Mouse (Mus musculus) inflammation-experienced regulatory T-cells, adult 6 months (primary cell): ENCODE results near the gene Mok. TPM values are rescaled to one million over a fixed set of nuclear protein-coding genes. Genes with fewer than 3 reads are reported as not detected.
"Not testable (repeated sequence)": the region's sequence is repeated elsewhere in the genome, so short reads cannot be mapped to it uniquely, and the experiment has no call there.

Source experiments
- ATAC-seq: one replicate; pipeline ENCODE4 v1.8.0; 2017
- polyA plus RNA-seq, 3 experiments: library from polyadenylated mRNA; unstranded; fragments of 100-300 nt; shearing (Covaris generic); gene quantifications; one replicate each; pipeline ENCODE4 v1.2.1; 2017

Gene Mok
- polyA plus RNA-seq, result under 1 TPM in 2 of 3 experiments, not detected in 1; 0.50 to 0.57 TPM

DNA sequence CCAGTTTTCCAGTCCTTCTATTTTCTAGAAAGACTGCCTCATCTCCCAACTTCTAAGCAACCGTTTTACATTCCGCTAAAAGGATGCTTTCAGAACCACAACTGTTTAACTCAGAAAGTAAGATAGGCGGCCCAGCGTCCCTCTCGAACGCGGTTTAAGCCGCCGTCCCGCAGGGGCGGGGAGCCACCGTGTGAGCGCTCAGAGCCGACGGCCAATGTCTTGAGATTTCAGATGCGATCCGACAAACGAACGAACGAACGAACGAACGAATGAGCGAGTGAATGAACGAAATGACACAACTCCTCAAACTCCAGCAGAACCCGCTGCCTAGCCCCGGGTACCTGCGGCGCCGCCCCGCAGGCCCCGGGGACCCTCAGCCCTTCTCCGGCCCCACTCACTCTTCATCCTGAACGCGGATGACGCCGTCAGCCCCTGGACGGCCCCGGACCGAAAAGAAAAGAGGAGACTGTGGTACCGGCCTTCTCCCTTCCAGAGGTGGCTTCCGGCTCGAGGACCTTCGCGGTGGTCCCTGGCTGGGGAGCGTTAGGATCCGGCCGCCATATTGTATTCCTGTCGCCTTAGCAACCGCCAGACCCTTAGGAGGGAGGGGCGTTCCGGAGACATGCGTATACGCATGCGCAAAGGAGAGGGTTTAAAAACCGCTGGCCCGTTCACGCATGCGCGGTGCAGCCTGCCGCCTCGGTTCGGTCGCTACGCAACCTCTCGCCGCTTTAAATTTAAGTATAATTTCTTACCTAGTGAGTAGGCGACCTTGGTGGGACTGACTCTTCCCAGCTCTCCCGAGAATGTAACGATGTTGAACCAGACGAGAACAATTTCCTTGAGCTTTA, at the start of gene Mok:
Gene Mok (minus strand): TSS at position 592 of the 851 bp plus-strand sequence.
- ATAC-seq, result peak; percentile 56

DNA sequence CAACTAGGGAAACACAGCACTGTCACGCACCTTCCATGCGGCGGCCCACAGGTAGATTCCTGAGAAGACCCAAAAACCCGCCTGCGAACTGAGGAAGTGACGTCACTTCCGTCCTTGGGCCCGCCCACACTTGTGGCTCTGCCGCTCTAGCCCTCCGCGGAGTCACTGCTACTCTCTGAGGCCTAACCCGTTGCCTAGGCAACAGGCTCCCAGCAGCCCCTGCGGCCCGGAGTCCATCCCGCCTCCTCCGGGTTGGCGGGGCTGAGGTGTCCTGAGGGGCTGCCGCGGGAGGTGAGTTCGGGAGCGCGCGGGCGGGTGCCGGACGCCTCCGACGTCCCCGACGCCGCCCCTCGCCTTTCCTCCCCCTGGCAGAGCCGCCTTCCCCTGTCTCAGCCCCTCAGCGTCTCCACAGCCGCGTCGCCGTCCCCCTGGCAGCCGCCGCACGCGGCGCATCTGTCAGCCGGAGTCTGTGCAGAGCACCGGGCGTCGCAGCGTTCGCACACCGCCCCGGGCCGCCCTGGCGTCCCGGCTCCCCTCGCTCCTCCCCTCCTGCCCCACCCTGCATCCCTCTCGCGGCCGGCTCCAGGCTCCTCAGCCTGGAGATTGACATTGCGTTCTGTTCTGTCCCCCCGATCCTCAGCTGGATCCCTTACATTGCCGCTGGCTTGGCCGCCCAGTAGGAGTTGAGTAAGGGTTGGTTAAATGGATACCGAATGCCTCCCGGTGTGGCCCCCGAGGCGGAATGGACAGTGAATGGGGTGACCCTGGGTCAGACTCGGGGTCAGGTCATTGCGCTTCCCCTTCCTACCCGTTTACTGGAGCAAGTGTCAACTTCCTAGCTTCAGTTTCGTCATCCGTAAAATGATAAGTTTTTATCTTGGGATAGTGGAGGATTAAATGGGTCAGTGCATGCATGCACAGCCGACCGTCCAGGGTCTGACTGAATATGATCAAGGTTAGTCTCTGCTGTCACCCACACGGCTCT, 48.6 kb upstream of the Mok start, which contains the start of the genes Cinp and Tecpr2:
Gene Cinp (minus strand): TSS at position 110 of the 985 bp plus-strand sequence.
Gene Tecpr2 (plus strand): TSS at position 229 of the 985 bp plus-strand sequence.
- peak; percentile 97 for ATAC-seq

DNA sequence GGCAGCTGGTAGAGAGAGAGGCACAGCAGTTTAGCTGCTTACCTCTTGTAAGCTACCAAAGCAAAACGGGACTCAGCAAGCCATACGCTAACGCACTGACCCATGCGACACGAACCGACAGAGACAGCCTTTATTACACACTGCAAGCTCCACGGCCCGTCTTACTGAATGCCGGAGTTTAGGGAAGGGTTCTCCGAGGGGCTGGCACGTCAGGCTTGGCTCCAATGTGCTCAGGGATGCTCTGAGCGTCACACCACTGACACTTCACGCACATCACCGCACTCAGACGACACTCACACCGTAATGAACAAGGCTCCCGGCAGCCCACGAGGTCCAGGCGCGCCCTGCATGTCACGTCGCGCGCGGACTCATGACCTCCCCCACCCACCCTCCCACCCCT, 47.9 kb upstream of the Mok start:
- no peak for ATAC-seq

DNA sequence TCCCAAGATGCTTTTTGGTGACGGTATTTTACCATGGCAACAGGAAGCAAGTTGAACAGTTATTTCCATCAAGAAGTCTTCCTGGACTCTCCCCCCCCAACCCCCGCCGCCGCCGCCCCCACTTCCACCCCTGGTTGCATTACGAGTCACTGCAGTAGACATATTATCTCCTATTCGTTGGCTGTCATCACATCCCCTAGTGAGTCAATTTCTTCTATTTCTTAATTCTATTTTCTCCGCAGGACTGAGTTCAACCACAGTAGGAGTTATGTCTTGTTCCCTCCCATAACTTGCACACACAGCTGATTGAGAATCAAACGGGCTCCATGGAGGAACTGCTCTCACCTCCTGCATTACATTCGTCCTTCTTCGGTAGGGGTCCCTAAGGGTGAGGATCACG, 47.4 kb upstream of the Mok start:
- ATAC-seq, result peak; percentile 2

DNA sequence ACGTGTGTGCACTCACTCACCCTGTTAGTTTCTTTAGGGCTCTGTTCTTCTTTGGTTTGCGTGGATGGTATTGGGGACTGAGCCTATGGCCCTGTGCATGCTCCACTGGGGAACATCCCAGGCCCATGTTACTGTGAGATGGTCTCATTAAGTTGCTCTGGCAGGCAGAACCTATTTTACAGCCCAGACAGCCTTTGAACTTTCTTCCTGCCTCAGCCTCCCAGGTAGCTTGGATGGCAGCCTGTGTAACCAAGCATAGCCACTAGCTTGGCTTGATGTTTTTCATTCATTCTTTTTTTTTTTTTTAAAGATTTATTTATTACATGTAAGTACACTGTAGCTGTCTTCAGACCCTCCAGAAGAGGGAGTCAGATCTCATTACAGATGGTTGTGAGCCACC, 44.5 kb upstream of the Mok start:
- ATAC-seq, result no peak

DNA sequence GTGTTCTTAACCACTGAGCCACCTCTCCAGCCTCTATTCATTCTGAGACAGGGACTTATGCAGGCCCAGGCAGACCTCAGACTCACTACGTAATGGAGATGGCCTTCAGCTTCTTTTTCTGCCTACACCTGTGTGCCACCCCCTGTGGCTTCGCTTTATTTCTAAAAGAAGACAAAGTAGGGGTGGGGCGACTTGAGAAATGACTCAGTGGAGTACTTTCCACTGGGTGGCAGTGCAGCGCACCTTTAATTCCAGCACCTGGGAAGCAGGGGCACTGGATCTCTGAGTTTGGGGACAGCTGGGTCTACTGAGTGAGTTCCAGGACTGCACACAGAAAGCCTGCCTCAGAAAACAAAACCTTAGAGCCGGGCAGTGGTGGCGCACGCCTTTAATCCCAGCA, 41.6 kb upstream of the Mok start:
- ATAC-seq, result no peak

DNA sequence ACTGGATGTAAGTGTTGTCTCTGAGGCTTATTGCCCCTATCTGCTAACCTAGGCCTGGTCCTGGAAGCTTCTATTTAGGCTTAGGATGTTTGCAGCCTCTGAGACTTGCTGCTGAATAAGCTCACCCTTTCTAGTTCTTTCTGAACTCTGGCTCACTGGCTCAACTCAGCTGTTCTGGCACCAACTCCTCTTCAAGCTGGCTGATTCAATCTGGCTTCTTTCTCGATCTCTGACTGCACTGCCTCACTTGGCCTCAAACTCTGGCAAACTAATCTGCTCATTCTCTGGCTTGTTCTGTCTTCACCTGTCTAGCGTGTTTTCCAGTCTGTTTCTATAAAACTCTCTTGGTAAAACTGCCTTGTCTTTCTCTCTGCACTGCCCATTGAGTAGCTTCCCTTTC, 34.6 kb upstream of the Mok start:
- no peak for ATAC-seq

DNA sequence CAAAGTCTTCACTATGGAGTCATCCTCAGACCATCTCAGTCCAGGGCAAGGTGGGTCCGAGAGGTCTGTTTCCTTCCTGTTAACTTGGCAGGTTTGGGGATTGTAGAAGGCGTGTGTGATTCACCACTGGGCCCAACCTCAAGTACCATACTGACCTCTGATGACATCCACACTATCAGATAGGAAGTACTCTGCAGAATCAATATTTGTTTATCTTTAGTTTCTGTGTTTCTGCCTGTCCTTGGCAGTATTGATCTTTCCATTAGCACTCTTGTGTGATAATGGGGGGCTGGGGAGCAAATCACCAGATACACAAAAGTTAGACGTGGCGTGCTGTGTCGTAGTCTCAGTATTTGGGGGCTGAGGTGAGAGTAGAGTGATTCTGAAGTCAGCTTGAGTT, 30.5 kb upstream of the Mok start:
- no peak for ATAC-seq

DNA sequence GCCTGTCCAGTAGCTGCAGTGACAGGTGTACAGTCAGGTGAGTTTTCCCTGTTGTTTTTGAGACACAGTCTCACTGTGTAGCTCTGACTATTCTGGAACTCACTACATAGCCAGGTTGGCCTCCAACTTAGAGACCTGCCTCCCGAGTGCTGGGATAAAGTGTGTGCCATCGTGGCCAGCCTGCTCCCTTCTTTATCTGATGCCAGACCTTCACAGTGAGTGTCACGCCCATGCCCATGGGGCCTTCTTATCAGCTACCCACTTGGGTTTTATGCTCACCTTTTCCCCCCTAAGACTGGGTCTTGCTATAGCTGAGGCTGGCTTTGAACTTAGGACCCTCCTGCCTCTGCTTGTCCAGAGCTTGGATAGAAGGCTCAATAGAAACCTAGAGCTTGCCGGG, 29.4 kb upstream of the Mok start:
- no peak for ATAC-seq

DNA sequence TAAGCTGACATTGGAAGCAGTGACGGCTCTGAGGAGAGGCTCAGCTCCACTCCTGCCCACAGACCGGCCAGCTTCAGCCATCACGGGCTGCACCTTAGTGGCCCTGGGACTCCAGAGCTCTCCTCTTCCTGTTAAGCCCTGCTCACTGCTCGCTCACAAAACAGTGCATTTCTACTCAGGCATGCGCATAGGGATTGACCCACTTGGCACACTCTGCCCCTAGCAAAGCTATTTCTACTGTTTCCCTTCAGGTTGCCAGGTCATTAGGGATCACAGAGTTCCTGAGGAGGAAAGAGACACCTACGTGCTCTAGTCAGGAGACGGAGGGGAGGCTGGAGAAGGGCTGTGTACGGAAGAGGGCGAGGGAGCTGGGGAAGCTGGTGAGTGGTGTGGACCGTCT, 25.2 kb upstream of the Mok start:
- ATAC-seq, result no peak

DNA sequence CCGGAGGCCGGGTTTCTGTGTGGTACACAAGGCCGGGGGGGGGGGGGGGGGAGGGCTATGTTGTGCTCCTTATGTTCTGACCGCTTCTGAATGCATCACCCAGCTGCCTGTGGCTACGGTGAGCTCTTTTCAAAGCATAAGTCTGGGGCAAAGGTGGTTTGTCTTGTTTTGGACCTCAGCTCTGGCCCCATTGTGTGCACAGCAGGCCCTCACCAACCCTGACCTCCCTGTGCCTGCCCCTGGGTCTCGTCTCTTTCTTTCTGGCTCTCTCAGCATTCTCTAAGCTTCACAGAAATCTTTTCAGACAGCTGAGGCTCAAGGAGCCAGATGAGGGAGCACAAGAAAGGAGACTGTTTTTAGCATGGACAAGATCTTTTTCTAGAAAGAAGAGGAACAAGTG, 24.8 kb upstream of the Mok start:
- ATAC-seq, result no peak

DNA sequence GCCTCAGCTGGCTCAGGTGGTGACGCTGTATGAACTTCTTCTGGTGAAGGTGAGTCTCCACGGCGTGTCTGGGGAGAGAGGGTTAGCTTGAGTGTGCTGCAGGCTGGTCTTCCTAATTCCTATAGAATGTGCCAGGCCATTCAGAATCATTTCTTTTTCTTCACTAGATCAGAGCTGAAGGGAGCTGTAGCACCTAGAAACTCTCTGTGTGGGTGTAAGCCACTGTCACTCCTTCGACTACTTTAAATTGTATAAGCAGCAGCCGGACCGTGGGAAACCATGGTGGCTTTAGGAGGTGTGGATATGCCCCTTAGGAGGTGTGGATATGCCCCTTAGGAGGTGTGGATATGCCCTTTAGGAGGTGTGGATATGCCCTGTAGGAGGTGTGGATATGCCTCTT, 23.3 kb upstream of the Mok start:
- no peak for ATAC-seq

DNA sequence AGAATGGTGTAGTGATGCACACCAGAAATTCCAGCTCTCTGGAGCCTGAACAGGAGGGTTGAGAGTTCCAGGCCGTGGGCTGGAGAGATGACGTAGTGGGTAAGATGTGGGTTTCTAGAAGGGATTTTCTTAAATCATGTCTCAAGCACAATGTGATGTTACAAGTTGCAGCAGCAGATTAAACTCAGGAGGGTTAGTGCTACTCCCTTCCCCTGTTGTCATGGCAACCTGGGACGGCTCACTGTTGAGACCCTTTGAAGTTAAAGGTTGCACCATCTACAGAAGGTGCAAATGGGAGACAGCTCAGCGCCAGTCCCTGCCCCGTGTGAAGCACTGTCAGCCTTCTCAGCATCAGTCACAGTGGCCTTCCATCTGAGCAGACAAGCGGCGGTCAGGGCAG, 20.5 kb upstream of the Mok start:
- ATAC-seq, result peak; percentile 52

DNA sequence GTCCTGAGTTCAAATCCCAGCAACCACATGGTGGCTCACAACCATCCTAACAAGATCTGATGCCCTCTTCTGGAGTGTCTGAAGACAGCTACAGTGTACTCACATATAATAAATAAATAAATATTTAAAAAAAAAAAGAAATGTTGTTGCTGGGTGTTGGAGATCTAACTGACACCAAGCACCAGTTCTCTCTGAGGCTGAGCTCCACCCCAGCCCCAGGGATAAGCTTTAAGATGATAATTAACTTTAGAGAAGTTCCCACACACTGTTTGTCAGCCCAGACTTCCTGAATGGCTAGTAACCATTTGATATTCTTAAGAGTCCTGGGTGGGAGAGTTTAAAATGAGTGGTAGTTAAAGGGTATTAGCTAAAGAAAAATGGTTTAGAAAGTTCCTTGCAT, 19.6 kb upstream of the Mok start:
- ATAC-seq, result no peak

DNA sequence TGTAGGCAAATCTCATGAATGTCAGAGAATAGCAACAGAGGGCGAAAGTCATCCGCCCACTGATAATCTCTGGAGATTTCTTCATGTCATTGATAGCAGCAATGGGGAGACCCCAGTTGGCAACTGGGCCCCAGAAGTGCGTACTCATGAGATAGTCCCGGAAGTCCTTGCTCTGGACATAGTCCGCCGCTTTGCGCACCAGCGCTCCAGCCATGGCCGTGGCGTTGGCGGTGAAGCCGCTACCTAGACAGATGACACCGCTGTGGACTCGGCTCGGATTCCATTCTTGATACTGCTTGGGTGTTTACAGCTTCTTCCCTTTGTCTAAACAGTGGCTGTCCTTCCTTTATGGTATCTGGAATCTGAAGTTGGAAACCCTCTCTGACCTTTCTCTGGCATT, 17.9 kb upstream of the Mok start:
- ATAC-seq, result not testable (repeated sequence)

DNA sequence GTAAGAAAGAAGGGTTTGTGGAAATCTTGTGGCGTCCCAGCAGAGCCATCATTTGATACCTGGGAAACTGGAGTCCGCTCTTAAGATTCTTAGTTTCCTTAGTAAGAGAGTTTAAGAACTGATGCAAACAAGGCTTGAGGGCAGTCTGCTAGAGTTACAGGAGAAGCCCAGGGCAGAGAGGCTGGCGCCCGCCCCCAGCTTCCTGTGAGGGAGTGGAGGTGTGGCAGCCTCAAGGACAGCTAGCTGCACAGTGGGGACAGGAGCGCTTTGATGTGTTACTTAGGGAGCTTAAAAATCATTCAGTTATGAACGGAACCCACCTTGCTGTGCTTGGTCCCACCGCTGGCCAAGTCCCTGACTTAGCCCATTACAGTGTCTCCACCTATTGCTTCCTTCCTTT, 16.5 kb upstream of the Mok start:
- ATAC-seq, result peak; percentile 73

DNA sequence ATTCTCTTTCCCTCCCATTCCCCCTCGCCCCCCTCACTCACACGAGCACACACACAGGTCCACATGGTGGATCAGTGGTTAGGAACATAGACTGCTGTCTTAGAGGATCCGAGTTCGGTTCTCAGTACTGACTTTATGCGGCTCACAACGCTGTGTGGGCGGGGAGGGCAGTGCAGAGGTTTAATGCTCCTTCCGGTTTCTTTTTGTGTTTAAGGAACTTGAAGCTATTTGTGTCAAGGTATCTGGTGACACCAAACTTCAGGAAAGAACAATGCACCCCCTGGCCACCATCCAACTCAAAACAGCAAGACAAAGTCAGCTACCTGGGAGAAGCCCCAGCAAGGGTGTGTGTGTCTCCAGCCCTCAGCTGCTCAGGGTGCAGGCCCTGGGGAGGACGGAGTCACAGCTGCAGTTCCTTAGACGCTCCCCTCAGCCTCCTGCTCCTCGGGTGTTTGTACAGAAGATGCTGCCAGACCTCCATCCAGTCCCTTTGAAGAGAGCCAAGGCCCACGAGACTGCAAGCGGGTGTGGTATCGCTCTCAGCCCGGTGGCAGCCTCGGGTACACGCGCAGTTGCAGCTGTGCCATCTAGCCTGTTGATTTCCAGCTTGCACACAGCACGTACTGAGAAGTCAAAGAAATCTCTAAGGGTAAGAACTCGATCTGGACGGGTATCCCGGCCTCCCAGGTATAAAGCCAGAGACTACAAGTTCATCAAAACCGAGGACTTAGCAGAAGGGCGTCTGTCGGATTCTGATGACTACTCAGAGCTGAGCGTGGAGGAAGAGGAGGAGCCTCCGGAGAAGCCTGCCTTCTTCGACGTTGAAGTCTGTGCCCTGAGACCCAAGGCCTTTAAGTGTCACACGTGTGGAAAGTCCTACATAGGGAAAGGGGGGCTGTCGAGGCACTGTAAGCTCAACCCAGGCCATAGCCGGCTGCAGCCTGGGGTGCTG, 14.3 kb upstream of the Mok start:
- ATAC-seq, result no peak

DNA sequence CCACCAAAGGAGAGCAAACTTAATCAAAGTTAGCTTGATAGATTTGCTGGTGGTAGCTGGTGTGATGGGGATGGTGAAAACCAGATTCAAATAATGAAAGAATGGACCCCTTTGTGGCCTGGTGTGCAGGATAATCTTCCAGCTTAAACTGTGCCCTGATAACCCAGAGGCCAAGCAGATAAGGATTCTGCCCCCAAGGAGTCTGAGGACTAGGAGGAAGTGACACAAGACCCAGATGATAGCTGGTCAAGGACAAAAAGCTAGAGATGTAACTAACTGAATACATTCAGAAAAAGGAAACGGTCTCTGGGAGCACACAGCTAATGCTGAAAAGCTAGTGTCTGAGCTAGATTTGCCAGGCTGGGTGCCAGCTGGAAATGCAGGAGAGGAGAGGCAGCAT, 11.2 kb upstream of the Mok start:
- no peak for ATAC-seq

DNA sequence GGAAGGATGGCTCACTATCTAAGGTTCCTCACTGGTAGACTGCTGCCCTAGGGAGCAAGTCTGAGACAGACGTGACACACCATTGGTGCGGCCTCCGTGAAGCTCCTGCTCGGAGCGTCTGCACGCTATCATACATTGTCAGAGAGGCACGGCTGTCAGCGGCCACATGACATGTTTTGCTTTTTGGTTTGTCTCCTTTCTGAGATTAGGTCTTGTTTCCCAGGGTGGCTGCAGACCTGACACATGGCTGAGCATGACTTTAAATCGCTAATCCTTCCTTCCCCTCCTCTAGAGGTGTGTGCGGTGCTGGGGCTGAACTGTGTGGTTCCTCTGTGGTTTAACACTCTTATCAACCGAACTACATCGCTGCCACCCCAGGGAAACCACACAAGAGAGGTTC, 10.7 kb upstream of the Mok start:
- no peak for ATAC-seq

DNA sequence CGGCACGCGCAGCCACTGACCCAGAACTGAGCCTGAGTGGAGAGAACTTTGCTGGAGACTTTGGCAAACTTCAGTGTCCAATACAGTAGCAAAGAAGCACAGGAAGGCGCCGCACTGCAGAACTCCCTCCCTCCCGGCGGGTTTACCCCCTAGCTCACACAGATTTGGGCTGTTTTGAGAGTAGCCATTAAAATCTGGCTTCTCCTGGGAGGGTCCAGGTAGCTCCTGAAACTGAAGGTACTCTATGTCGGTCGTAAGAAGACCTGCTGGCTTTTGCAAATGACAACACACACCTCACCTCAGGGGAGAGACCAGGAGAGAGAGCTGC, 10.2 kb upstream of the Mok start:
- peak; percentile 15 for ATAC-seq

DNA sequence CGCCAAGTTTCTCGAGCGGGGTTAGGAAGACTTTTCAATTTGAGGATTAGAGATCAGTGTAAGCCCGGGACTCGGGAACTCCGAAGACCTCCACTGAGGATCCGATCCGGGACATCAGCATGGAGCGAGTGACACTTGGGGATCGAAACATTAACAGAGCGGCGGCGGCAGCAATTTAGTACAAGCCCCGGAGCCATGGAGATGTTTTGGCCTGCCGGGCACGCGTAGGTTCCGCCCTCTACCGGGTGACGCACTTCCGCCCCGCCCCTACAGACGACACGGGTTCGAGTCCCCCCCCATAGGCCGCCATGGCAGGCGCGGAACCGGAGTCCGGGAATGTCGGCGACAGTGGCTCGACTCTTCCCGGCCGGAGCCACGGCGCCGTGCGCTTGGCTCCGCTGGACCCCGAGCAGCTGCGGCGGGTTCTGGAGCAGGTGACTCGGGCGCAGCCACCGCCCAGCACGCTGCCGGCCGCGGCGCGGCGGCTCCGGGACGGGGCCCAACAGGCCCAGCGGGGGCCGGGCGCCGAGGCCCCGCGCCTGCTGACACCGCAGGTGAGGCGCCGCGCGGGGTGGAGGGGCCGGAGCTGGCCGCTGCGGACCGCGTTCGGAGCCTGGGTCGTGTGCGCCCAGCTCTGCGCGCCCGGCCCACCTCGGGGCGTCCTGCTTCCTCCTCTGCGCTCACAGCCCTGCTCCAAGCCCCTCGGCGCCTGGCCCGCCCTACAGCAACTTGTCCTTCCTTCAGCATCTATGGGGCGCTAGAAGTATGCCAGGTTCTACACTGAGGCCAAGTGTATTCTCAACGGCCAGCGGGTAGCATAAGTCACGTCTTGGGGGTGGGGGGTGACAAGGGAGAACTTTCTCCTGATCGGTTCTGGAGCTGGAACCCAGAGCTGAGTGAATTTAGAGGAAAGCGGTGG, 9.5 kb upstream of the Mok start, which contains the start of gene Zfp839:
Gene Zfp839 (plus strand): TSS at position 244 of the 919 bp plus-strand sequence.
- peak; percentile 63 for ATAC-seq
